Mouse (Mus musculus): ENCODE data around the gene Siglecf.

Gene Siglecf

DNA sequence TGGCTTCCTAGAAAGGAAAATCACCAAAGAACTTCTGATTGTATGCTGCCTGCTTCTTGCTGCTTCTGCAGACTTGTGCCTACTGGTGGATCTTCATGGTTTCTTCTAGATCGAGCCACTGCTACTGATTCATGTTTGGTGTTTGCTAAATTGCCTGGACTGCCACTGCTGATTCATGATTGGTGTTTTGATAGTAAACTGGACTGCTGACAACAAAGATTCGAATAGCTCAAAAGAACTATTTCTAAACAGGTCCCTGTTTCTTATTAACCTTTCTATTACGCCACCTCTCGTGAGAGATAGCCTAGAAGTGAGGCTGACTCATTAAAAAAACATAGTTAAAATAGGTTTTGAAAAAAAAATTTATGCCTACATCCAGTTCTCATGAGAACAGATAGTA is 10.9 kb downstream of the Siglecf start:
- no peak for DNase-seq (ENCODE audit: inconsistent ontology term)

DNA sequence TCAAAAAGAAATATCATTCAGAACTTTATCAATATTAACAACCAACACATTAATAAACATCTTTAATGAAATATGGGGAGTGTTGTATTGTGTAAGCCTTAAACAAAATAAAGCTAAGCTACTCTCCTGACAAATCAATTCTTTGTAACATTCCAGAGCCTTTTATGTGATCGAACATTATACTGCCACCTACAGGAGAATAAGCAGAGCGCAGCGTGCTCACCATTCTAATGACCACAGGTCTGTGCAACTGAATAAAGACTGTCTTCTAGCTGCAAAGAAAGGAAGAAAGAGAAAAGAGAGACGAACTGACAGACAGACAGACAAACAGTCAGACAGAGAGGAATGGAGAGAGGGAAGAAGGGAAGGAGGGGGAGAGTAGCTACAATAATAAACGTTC is 27.1 kb downstream of the Siglecf start:
- peak; percentile 36 for DNase-seq (ENCODE audit: inconsistent ontology term)

DNA sequence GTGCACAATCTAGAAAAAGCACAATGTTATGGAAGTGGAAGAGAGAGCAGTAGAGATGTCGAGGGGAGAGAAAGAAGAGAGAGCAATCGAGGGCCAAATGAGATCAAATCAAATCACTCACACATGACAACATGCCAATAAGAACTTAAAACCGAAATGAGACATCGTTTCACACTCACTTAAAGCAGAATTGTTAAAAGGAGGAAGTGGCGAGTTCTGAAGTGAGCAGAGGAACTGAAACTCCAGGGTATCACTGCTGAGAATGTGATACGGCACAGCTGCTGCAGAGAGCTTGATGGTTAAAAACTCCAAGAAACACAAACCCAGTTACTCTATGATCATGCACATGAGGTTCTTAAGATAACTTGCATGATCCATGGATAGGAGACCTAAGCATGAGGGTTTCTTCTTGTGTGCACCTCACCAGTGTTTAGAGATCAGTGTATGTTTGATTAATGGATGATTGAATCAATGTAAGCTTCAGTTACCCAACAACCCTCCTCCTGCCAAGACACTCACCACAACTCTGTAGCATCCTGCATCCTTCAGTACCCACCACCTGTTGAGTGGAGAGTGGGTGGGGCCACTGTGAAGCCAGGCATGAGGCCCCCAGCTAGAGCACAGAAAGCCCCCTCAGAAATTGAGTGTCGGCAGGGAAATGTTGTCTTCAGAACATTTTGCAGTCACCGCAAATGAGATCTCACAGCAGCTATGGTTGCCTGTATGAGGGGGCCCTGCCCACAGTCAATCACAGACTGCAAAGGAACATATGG is 41.4 kb downstream of the Siglecf start:
- no peak for DNase-seq (ENCODE audit: inconsistent ontology term)

DNA sequence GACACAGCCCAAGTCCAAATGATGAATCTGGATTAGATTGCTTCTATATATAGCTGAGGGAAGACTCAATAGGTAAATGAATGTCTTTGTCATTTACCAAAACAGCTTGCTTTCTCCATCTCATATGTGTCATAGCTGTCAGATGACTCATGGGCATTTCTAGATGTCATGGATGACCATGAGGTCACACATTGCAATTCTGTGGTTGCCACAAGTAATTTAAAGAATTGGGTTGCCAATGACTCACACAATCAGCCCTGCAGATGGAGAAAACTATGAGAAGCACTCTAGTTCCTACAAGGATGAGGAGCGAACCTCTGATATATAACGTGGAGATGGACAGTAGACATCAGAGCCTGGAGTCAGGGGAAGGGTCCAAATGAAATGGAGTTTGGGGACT is 48.4 kb downstream of the Siglecf start:
- peak; percentile 77 for DNase-seq (ENCODE audit: inconsistent ontology term)

GRCm38 (mm10) chr7:43402718-43403117 is 51.6 kb downstream of the Siglecf start:
- DNase-seq (ENCODE audit: inconsistent ontology term), result no peak

- DNase-seq (ENCODE audit: inconsistent ontology term), result no peak
Observed at GRCm38 (mm10) chr7:43407573-43407972, 56.4 kb downstream of the Siglecf start.

DNA sequence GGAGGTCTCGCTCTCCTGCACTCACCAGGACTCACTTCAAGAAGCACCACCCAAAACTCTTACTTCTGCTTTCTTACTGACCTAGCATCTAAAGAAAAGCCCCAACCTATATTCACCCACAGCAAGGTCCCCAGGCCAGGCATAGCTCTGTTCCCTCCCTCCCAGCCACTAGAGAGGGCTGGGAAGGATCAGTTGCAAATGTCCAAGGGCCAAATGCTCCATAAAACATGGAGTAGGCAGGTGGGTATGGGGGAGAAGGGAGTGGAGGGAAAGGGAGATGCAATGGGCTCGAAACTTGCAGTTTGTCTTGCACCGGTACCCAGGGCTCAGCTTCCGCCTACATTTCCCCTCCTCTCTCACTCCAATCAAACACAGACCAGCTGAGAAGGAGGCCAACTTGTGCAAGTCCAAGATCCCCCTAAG is 57.0 kb downstream of the Siglecf start, which contains the start of gene Siglecg:
Siglecg (plus strand) TSS at position 74 of the 423 bp plus-strand sequence.
- no peak for DNase-seq (ENCODE audit: inconsistent ontology term)

DNA sequence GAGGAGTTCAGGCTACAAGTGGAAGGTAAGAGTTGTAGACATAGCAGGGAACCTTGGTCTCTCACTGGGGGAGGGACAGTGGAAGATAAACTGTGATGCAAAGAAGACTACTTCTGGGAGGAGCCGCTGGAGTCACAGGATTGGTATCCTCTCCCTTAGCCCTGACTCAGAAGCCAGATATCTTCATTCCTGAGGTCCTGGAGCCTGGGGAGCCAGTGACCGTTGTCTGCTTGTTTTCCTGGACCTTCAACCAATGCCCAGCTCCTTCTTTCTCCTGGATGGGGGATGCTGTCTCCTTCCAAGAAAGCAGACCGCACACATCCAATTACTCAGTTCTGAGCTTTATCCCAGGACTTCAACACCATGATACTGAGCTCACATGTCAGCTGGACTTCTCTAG is 57.9 kb downstream of the Siglecf start:
- peak; percentile 40 for DNase-seq (ENCODE audit: inconsistent ontology term)

All from Muller cell, postnatal 12 days (primary cell).